Mouse (Mus musculus): Measurements from ENCODE around the gene Fyn. TPM values are rescaled to one million over a fixed set of nuclear protein-coding genes. Genes with fewer than 3 reads are reported as not detected.
A peak's percentile ranks its signal among the peaks of the same experiment; 100 is the strongest.

The Fyn gene
- polyA plus RNA-seq, 1 experiment from 2014 or later, result 18.0 TPM

DNA sequence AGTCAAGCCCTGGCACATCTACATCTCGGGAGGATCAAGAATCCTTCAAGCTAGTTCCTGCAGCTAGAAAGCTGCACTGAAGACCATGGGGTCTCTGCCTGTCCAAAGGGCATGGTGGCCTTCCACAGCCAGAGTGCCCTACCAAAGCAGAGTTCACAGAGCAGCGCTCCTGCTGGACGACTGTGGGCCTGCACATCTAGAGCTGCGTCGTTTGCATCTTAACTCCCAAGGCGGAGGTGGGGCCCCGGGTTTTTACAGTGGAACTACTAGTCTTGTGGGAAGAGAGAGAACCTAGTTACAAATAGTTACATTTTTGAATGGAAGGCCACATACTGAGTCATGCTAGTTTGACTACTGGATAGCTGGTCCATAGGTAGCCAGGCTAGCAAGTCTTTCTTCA, 30.3 kb downstream of the Fyn start:
- Histone ChIP-seq H3K36me3 (peaks cover 25% of the 10 kb centered on the region), H3K4me3 (no peak overlapping the region), H3K9me3 (replicated peaks) (peaks cover 7% of the 10 kb centered on the region; the same call in 1 of the 2 replicates), H3K27ac (ENCODE audit: poor library complexity, severe bottlenecking) (no peak overlapping the region), H3K27me3 (replicated peaks) (no peaks in the 10 kb centered on the region), H3K4me1 (replicated peaks) (peaks cover 9% of the 10 kb centered on the region), H3K9ac (no peak overlapping the region), H3K4me2 (no peak overlapping the region)
- WGBS, result 69% methylated on average over 7 of the region's 7 CpGs
- no peak for ATAC-seq (ENCODE audit: insufficient number of reproducible peaks, low FRiP score)

DNA sequence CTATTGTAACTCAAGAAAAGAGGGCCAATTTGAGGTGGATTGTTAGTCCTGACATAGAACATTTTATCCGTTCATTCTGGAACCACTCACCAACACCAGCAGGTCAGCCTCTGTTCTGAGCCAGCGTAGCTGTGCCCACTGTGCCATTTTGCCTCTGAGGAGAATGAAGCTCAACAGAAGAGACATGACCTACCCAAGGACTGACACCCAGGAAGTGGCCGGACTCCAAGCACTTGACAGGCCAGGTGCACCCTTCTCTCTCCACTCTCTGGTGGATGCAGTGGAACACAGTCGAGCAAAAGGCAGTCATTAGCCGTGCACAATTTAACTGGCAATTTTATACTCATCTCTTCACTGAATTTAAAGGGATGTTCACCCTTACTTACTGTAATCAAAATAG, 31.5 kb downstream of the Fyn start:
- no peak overlapping the region for H3K27ac ChIP-seq (ENCODE audit: poor library complexity, severe bottlenecking)
- H3K36me3 ChIP-seq, result peaks cover 22% of the 10 kb centered on the region
- no peak overlapping the region for H3K9ac ChIP-seq
- H3K4me3 ChIP-seq, result no peak overlapping the region
- ATAC-seq (ENCODE audit: insufficient number of reproducible peaks, low FRiP score), result no peak
- no peaks in the 10 kb centered on the region for H3K27me3 ChIP-seq (replicated peaks)
- 90% methylated on average over 5 of the region's 5 CpGs for WGBS
- no peak overlapping the region for H3K4me2 ChIP-seq
- H3K4me1 ChIP-seq (replicated peaks), result peaks cover 20% of the 10 kb centered on the region
- H3K9me3 ChIP-seq (replicated peaks), result peaks cover 7% of the 10 kb centered on the region; the same call in 1 of the 2 replicates

DNA sequence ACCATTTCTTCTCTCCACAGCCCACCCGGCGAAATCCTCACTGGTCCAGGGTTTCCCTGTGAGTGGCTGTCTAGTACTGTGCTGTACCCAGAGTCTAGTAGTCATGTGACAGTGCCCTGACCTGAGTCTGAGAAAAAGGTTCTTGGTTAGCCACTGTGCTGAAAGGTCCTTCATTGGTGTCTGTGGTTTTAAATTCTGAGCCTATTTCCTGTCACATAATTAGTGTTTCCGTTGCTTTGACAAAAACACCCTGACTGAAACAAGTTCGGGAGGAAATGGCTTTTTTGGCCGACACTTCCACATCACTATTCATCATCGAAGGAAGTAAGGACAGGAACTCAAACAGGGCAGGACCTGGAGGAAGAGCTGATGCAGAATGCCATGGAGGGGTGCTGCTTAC, 33.8 kb downstream of the Fyn start:
- ATAC-seq (ENCODE audit: insufficient number of reproducible peaks, low FRiP score), result no peak
- H3K27ac ChIP-seq (ENCODE audit: poor library complexity, severe bottlenecking), result no peak overlapping the region
- WGBS, result 71% methylated on average over 6 of the region's 6 CpGs
- H3K27me3 ChIP-seq (replicated peaks), result no peaks in the 10 kb centered on the region
- H3K4me1 ChIP-seq (replicated peaks), result peaks cover 34% of the 10 kb centered on the region
- no peak overlapping the region for H3K9ac ChIP-seq
- peaks cover 7% of the 10 kb centered on the region; the same call in 1 of the 2 replicates for H3K9me3 ChIP-seq (replicated peaks)
- no peak overlapping the region for H3K4me3 ChIP-seq
- peaks cover 16% of the 10 kb centered on the region; the same call in 1 of the 2 replicates for H3K36me3 ChIP-seq
- no peak overlapping the region for H3K4me2 ChIP-seq

DNA sequence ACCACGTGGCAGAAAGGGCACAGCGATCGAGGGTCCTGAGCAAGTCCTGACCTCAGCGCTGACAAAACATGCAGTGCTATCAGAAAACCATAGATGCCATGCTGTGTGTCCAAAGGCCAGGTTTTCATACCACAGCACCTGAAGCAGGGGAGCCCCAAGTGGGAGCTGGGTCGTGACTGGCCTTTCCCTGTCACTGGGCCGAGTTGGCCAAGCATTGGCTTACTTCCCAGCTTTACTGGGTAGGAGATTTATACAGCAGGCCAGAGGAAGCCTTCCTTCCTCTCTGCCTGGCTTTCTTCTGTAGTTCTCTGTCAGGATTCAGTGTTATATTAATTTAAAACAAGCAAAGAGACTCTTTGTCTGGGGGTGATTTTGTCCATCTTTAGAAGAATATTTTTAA, 35.1 kb downstream of the Fyn start:
- Histone ChIP-seq H3K9me3 (replicated peaks) (peaks cover 7% of the 10 kb centered on the region; the same call in 1 of the 2 replicates), H3K4me1 (replicated peaks) (peaks cover 34% of the 10 kb centered on the region), H3K4me3 (no peak overlapping the region), H3K27me3 (replicated peaks) (no peaks in the 10 kb centered on the region), H3K9ac (no peak overlapping the region; the same call in 1 of the 2 replicates), H3K36me3 (peaks cover 16% of the 10 kb centered on the region; the same call in 1 of the 2 replicates), H3K4me2 (no peak overlapping the region), H3K27ac (ENCODE audit: poor library complexity, severe bottlenecking) (no peak overlapping the region)
- ATAC-seq (ENCODE audit: insufficient number of reproducible peaks, low FRiP score), result peak; percentile 24; the same call in 1 of the 2 replicates
- WGBS, result 81% methylated on average over 6 of the region's 6 CpGs

DNA sequence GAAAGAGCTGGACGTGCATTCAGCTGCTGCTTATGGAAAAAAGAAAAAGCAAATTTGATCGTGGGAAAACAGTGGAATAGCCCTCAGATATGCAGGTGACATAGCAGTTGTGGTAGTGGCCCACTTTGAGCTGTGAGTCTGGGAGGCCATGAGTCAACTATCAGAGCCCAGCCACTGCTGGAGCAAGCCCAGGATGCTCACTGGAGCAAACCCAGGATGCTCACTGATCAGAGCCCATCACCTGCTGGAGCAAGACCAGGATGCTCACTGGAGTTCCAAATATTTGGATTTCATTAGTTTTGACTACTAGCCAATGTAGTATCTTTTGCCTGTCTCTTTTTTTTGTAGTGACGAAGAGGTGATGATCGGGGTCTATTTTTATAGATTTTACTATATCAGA, 35.5 kb downstream of the Fyn start:
- peaks cover 7% of the 10 kb centered on the region; the same call in 1 of the 2 replicates for H3K9me3 ChIP-seq (replicated peaks)
- H3K27ac ChIP-seq (ENCODE audit: poor library complexity, severe bottlenecking), result no peak overlapping the region
- no peaks in the 10 kb centered on the region for H3K27me3 ChIP-seq (replicated peaks)
- no peak overlapping the region for H3K4me2 ChIP-seq
- WGBS, result 81% methylated on average over 4 of the region's 4 CpGs
- no peak overlapping the region for H3K4me3 ChIP-seq
- H3K9ac ChIP-seq, result no peak overlapping the region
- H3K36me3 ChIP-seq, result peaks cover 16% of the 10 kb centered on the region; the same call in 1 of the 2 replicates
- H3K4me1 ChIP-seq (replicated peaks), result peaks cover 34% of the 10 kb centered on the region
- ATAC-seq (ENCODE audit: insufficient number of reproducible peaks, low FRiP score), result no peak

DNA sequence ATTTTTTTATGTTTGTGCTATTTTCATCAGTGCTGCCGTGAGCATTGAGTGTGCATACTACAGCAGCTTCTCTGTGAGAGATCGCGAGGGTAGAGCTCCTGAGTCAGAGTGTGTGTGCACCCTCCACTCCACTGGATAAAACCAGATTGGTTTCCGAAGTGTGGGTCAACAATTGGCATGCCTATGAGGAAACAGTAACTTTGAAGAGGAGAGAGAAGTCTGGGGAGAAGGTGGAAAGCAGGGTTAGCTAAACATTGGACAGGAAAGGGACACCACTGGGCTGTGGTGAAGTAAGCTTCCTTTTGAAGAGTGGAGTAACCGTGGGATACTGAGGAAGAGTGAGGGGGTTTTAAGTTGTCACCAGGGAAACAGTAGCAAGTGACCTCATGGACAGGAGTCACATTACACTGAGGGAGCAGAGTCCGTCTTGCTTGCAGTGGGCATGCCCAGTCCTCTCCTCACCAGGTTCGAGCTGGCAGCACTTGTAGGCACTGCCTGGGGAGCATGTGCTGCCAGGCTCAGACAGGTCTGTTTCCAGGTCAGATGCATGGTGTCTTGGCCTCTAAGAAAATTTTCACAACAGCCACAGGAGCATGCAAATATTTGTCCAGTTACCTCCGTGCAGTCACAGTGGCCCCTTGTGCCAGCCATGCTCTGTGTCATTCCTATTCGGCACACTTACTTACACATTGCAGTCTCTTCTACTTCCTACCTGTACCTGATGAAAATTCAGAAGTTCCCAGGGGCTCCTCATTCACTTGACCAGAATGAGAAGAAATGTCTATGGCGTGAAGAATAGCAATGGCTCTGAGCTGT, 37.5 kb downstream of the Fyn start:
- 0 out of 2 replicates have a peak, but pooled peaks have one; percentile 36 for ATAC-seq (ENCODE audit: insufficient number of reproducible peaks, low FRiP score)
- peaks cover 7% of the 10 kb centered on the region; the same call in 1 of the 2 replicates for H3K9me3 ChIP-seq (replicated peaks)
- H3K4me2 ChIP-seq, result 0 out of 2 replicates have a peak overlapping the region, but pooled peaks have one; percentile 4
- H3K4me1 ChIP-seq (replicated peaks), result peaks cover 44% of the 10 kb centered on the region
- no peaks in the 10 kb centered on the region for H3K27me3 ChIP-seq (replicated peaks)
- H3K27ac ChIP-seq (ENCODE audit: poor library complexity, severe bottlenecking), result no peak overlapping the region
- 0 out of 2 replicates have a peak overlapping the region, but pooled peaks have one; percentile 26 for H3K9ac ChIP-seq
- WGBS, result 51% methylated on average over 10 of the region's 10 CpGs
- no peak overlapping the region for H3K4me3 ChIP-seq
- peaks cover 11% of the 10 kb centered on the region; the same call in 1 of the 2 replicates for H3K36me3 ChIP-seq

DNA sequence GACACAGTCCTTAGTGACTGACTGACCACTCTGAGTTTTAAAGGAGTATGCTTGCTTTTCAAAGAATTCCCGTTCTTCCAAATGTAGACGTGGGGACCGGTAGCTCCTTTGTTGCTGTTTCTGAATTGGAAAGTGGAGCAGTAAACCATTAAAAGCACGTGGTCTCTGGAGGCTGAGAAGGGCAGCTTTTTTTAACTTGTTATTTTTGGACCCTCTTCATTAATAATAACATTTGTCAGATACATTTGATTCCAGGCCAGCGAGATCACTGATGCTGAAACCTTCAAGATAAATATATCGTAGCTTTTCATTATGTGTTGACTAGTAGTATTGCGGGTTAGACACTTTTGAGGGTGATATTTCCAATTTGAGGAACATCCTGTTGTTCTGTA, 38.1 kb downstream of the Fyn start:
- peaks cover 7% of the 10 kb centered on the region; the same call in 1 of the 2 replicates for H3K9me3 ChIP-seq (replicated peaks)
- H3K4me2 ChIP-seq, result 0 out of 2 replicates have a peak overlapping the region, but pooled peaks have one; percentile 4
- 35% methylated on average over 7 of the region's 7 CpGs for WGBS
- peaks cover 48% of the 10 kb centered on the region for H3K4me1 ChIP-seq (replicated peaks)
- ATAC-seq (ENCODE audit: insufficient number of reproducible peaks, low FRiP score), result no peak
- H3K27ac ChIP-seq (ENCODE audit: poor library complexity, severe bottlenecking), result no peak overlapping the region
- H3K36me3 ChIP-seq, result peaks cover 11% of the 10 kb centered on the region; the same call in 1 of the 2 replicates
- H3K27me3 ChIP-seq (replicated peaks), result no peaks in the 10 kb centered on the region
- no peak overlapping the region for H3K9ac ChIP-seq
- no peak overlapping the region for H3K4me3 ChIP-seq

DNA sequence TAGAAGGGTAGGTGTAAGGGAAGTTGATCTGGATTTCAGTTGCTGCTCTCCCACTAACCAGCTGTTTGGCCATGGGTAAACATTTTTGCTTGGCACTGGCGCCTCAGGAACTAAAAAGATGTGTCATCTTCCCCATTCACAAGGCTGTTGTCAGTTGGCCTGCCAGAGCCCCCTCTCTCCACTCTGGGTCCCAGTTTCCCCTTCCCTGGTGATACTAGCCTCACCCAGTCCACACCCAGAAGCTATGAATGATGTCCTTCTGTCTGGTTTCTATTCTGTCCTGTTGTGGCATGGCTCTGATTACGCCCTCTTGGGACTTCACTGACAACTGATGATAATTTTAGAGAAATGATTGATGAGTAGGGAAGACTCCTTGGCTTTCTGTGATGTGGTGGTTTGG, 38.9 kb downstream of the Fyn start:
- peaks cover 9% of the 10 kb centered on the region; the same call in 1 of the 2 replicates for H3K36me3 ChIP-seq
- WGBS, result 88% methylated on average over 2 of the region's 2 CpGs
- no peak overlapping the region for H3K4me2 ChIP-seq
- no peak overlapping the region for H3K27ac ChIP-seq (ENCODE audit: poor library complexity, severe bottlenecking)
- peaks cover 56% of the 10 kb centered on the region for H3K4me1 ChIP-seq (replicated peaks)
- ATAC-seq (ENCODE audit: insufficient number of reproducible peaks, low FRiP score), result no peak
- H3K4me3 ChIP-seq, result no peak overlapping the region
- no peak overlapping the region for H3K9ac ChIP-seq
- H3K27me3 ChIP-seq (replicated peaks), result no peaks in the 10 kb centered on the region
- peaks cover 6% of the 10 kb centered on the region; the same call in 1 of the 2 replicates for H3K9me3 ChIP-seq (replicated peaks)

DNA sequence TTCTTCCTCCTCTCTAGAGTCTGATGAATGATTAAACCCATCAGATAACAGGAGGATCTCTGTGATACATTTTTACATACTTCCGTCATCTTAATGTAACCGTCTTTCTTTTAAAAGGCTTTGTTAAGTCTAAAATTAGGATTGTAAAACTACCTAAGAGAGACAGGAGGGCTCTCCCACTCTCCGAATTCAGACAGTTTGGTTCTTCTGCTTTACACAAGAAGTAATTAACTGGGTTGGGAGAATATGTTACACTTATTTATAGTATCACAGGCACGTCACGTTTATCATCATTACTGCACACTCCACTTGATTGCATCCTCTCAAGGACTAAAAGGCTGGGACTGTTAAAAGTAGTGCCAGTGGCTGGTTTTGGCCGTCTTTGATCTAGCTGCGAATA, 40.9 kb downstream of the Fyn start:
- Histone ChIP-seq H3K27me3 (replicated peaks) (no peaks in the 10 kb centered on the region), H3K9me3 (replicated peaks) (no peaks in the 10 kb centered on the region), H3K4me2 (no peak overlapping the region), H3K27ac (ENCODE audit: poor library complexity, severe bottlenecking) (no peak overlapping the region), H3K36me3 (no peaks in the 10 kb centered on the region), H3K4me3 (no peak overlapping the region), H3K9ac (no peak overlapping the region), H3K4me1 (replicated peaks) (peaks cover 53% of the 10 kb centered on the region)
- 61% methylated on average over 7 of the region's 7 CpGs for WGBS
- no peak for ATAC-seq (ENCODE audit: insufficient number of reproducible peaks, low FRiP score)

DNA sequence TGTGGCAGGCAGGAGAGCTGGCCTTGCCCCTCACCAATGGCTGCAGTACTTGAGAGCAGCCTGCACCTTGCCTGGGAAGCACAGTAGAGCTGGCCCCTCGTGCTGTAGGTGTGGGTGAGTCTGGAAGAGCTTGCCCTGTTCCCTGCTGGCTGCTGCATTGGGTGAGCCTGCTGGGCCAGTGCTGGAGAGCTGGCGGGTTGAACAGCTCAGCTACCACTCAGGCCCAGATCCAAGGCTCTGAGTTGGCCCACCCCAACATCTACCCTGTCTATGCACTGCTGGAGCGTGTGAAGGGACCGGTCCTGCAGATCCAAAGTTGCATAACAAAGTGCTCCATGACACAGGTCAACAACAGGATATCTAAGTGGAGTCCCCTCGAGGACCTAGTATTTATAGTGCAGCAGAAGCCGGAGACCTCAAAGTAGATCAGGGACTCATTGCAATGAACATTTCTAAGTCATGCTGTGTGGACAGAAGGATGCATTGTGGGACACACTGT, 41.5 kb downstream of the Fyn start:
- H3K4me1 ChIP-seq (replicated peaks), result peaks cover 49% of the 10 kb centered on the region
- no peaks in the 10 kb centered on the region for H3K36me3 ChIP-seq
- no peak overlapping the region for H3K9ac ChIP-seq
- no peaks in the 10 kb centered on the region for H3K9me3 ChIP-seq (replicated peaks)
- 56% methylated on average over 6 of the region's 6 CpGs for WGBS
- 0 out of 2 replicates have a peak, but pooled peaks have one; percentile 19 for ATAC-seq (ENCODE audit: insufficient number of reproducible peaks, low FRiP score)
- no peak overlapping the region for H3K27ac ChIP-seq (ENCODE audit: poor library complexity, severe bottlenecking)
- H3K27me3 ChIP-seq (replicated peaks), result no peaks in the 10 kb centered on the region
- H3K4me3 ChIP-seq, result no peak overlapping the region
- no peak overlapping the region for H3K4me2 ChIP-seq

DNA sequence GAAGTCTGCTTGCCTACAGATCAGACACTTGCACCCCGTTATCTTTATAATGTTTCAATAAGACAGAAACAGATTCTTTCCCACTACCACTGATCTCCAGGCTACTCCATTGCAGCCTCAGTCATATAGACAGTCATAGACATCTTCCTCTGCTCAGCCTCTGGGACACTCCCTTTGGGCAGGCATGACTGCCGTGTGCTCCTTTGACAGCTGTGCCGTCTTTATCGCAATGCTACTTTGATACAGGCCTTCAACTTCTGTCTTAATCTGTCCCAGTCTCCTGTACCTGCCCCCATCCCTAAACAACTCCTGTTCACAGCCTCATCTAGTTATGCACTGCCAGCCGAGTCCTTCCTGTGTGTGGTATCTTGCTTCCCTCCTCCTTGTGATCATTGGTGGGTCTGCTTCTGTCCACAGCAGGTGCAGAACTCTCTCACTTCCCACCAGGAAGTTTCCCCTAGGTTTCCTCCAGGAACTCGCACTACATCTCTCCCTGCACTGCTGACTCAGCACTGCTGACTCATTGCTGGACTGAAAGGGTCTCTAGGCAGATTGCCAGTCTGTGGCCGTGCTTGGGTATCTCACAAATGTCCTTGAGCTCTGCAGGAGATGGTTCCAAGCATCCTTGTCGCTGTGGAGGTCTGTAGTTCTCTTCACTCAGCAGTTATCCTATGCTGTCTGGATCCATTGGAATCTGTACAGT, 43.4 kb downstream of the Fyn start:
- Histone ChIP-seq H3K36me3 (no peaks in the 10 kb centered on the region), H3K9me3 (replicated peaks) (no peaks in the 10 kb centered on the region), H3K4me2 (no peak overlapping the region), H3K4me1 (replicated peaks) (peaks cover 44% of the 10 kb centered on the region), H3K27ac (ENCODE audit: poor library complexity, severe bottlenecking) (no peak overlapping the region; the same call in 1 of the 2 replicates), H3K27me3 (replicated peaks) (no peaks in the 10 kb centered on the region), H3K9ac (no peak overlapping the region), H3K4me3 (no peak overlapping the region)
- 47% methylated on average over 8 of the region's 8 CpGs for WGBS
- no peak for ATAC-seq (ENCODE audit: insufficient number of reproducible peaks, low FRiP score)
